Mouse (Mus musculus): Measurements from ENCODE around the gene Adra2b. TPM values are rescaled to one million over a fixed set of nuclear protein-coding genes. Genes with fewer than 3 reads are reported as not detected.
A peak's percentile ranks its signal among the peaks of the same experiment; 100 is the strongest.

Adra2b gene
- polyA plus RNA-seq, 1 experiment from 2014 or later: 1.3 TPM

DNA sequence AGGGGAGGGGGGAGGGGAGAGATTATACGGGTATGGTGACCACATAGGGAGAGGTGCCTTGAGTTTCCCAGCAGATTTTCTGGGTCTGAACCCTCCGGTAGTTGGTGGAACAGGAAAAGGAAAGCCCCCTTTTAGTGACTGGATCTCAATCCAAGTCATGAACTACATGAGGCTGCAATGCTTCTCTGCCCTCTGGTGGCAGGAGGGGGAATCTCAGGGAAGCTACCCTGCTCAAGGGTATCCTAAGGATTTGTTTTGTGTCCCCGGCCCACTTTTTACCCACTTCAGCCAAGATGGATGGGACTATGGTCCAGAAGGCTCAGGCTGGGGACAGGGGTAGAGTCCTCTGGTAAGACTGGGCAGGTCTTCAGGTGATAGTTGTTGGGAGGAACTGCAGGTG lies 21.8 kb upstream of the Adra2b start:
- Histone ChIP-seq H3K27me3 (peaks cover 38% of the 10 kb centered on the region), H3K9me3 (no peaks in the 10 kb centered on the region), H3K4me2 (no peak overlapping the region), H3K4me3 (replicated peaks) (no peak overlapping the region), H3K36me3 (no peaks in the 10 kb centered on the region), H3K9ac (replicated peaks) (no peak overlapping the region), H3K27ac (no peak overlapping the region), H3K4me1 (replicated peaks) (peaks cover 7% of the 10 kb centered on the region; the same call in 1 of the 2 replicates)
- 24% methylated on average over 3 of the region's 3 CpGs for WGBS
- 0 out of 2 replicates have a peak, but pooled peaks have one; percentile 18 for ATAC-seq (ENCODE audit: insufficient number of reproducible peaks, insufficient read depth, low FRiP score, low TSS enrichment, low read depth)

GRCm38 (mm10) chr2:127346334-127346733 lies 16.7 kb upstream of the Adra2b start:
- Histone ChIP-seq H3K4me2 (no peak overlapping the region), H3K27me3 (peaks cover 13% of the 10 kb centered on the region), H3K4me1 (replicated peaks) (no peaks in the 10 kb centered on the region), H3K9ac (replicated peaks) (no peak overlapping the region), H3K9me3 (no peaks in the 10 kb centered on the region), H3K36me3 (no peaks in the 10 kb centered on the region), H3K4me3 (replicated peaks) (no peak overlapping the region), H3K27ac (no peak overlapping the region)
- no peak for ATAC-seq (ENCODE audit: insufficient number of reproducible peaks, insufficient read depth, low FRiP score, low TSS enrichment, low read depth)
- WGBS: 64% methylated on average over 1 of the region's 1 CpGs

DNA sequence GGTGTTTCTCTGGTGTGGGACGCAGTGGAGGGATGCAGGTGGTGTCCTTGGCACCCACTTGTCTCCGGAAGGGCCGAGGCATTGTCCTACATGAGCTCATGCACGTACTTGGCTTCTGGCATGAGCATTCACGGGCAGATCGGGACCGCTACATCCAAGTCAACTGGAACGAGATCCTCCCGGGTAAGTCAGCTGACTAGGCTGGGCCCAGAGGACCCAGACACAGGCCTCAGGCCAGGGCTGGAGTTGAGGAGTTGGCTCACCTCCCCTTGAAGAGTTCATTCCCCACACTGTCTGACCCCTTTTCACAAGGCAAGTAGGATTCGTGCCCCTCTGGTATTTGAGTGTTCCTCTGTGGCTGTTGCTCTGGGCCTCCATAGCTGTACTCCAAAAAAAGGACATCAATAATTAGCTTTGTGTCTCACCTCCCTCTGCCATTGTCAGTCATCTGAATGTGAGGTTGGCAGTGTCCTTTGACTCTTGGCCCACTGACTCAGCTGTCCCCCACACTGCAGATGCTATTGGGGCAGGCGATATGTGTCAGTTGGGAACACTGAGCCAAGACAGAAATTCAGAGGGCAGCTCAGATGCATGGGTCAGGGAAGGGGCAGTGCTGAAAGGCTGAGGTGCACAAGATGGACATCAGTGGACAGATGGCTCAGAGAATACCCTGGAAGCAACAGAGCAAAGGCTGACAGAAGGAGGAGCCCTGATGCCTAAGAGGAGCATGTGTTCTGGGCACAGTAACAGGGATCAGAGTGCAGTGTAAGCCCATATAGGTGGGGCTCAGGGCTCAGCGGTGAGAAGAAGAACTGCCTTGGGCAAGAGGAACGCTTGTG lies 15.6 kb upstream of the Adra2b start:
- no peaks in the 10 kb centered on the region for H3K9me3 ChIP-seq
- ATAC-seq (ENCODE audit: insufficient number of reproducible peaks, insufficient read depth, low FRiP score, low TSS enrichment, low read depth): no peak
- no peak overlapping the region for H3K4me2 ChIP-seq
- H3K4me1 ChIP-seq (replicated peaks): no peaks in the 10 kb centered on the region
- no peak overlapping the region for H3K27ac ChIP-seq
- 79% methylated on average over 13 of the region's 13 CpGs for WGBS
- no peaks in the 10 kb centered on the region for H3K36me3 ChIP-seq
- H3K9ac ChIP-seq (replicated peaks): no peak overlapping the region
- peaks cover 13% of the 10 kb centered on the region for H3K27me3 ChIP-seq
- no peak overlapping the region for H3K4me3 ChIP-seq (replicated peaks)

GRCm38 (mm10) chr2:127353881-127354280 lies 9.1 kb upstream of the Adra2b start:
- no peak overlapping the region for H3K9ac ChIP-seq (replicated peaks)
- no peaks in the 10 kb centered on the region for H3K4me1 ChIP-seq (replicated peaks)
- H3K4me2 ChIP-seq: no peak overlapping the region
- H3K9me3 ChIP-seq: no peaks in the 10 kb centered on the region
- H3K4me3 ChIP-seq (replicated peaks): no peak overlapping the region
- H3K27me3 ChIP-seq: peaks cover 40% of the 10 kb centered on the region
- ATAC-seq (ENCODE audit: insufficient number of reproducible peaks, insufficient read depth, low FRiP score, low TSS enrichment, low read depth): no peak
- 84% methylated on average over 4 of the region's 4 CpGs for WGBS
- H3K36me3 ChIP-seq: no peaks in the 10 kb centered on the region
- H3K27ac ChIP-seq: no peak overlapping the region

GRCm38 (mm10) chr2:127363282-127363652 lies 259 bp downstream of the Adra2b start:
- H3K4me3 ChIP-seq (replicated peaks): peak overlapping the region; percentile 46
- H3K4me1 ChIP-seq (replicated peaks): peaks cover 12% of the 10 kb centered on the region
- under 1% methylated on average over 28 of the region's 28 CpGs for WGBS
- ATAC-seq (ENCODE audit: insufficient number of reproducible peaks, insufficient read depth, low FRiP score, low TSS enrichment, low read depth): 0 out of 2 replicates have a peak, but pooled peaks have one; percentile 21
- H3K36me3 ChIP-seq: no peaks in the 10 kb centered on the region
- peaks cover 93% of the 10 kb centered on the region for H3K27me3 ChIP-seq
- peak overlapping the region; percentile 77 for H3K4me2 ChIP-seq
- no peak overlapping the region for H3K27ac ChIP-seq
- H3K9me3 ChIP-seq: no peaks in the 10 kb centered on the region
- peak overlapping the region; percentile 44; the same call in 1 of the 2 replicates for H3K9ac ChIP-seq (replicated peaks)

GRCm38 (mm10) chr2:127363696-127364095 lies 688 bp downstream of the Adra2b start:
- peaks cover 12% of the 10 kb centered on the region for H3K4me1 ChIP-seq (replicated peaks)
- ATAC-seq (ENCODE audit: insufficient number of reproducible peaks, insufficient read depth, low FRiP score, low TSS enrichment, low read depth): no peak
- H3K27ac ChIP-seq: no peak overlapping the region
- H3K36me3 ChIP-seq: no peaks in the 10 kb centered on the region
- WGBS: 4% methylated on average over 20 of the region's 20 CpGs
- H3K9ac ChIP-seq (replicated peaks): no peak overlapping the region; the same call in 1 of the 2 replicates
- H3K9me3 ChIP-seq: no peaks in the 10 kb centered on the region
- peak overlapping the region; percentile 46 for H3K4me3 ChIP-seq (replicated peaks)
- peaks cover 89% of the 10 kb centered on the region for H3K27me3 ChIP-seq
- H3K4me2 ChIP-seq: peak overlapping the region; percentile 77

- H3K36me3 ChIP-seq: no peaks in the 10 kb centered on the region
- WGBS: 13% methylated on average over 8 of the region's 8 CpGs
- H3K27ac ChIP-seq: no peak overlapping the region
- H3K9ac ChIP-seq (replicated peaks): no peak overlapping the region
- peaks cover 85% of the 10 kb centered on the region for H3K27me3 ChIP-seq
- H3K4me3 ChIP-seq (replicated peaks): peak overlapping the region; percentile 46; the same call in 1 of the 2 replicates
- H3K4me2 ChIP-seq: peak overlapping the region; percentile 77; the same call in 1 of the 2 replicates
- ATAC-seq (ENCODE audit: insufficient number of reproducible peaks, insufficient read depth, low FRiP score, low TSS enrichment, low read depth): no peak
- H3K9me3 ChIP-seq: no peaks in the 10 kb centered on the region
- H3K4me1 ChIP-seq (replicated peaks): peaks cover 12% of the 10 kb centered on the region
Measured at GRCm38 (mm10) chr2:127364452-127364851, 1.4 kb downstream of the Adra2b start.

GRCm38 (mm10) chr2:127367126-127367820 lies 4.3 kb downstream of the Adra2b start:
- H3K27me3 ChIP-seq: peaks cover 59% of the 10 kb centered on the region

DNA sequence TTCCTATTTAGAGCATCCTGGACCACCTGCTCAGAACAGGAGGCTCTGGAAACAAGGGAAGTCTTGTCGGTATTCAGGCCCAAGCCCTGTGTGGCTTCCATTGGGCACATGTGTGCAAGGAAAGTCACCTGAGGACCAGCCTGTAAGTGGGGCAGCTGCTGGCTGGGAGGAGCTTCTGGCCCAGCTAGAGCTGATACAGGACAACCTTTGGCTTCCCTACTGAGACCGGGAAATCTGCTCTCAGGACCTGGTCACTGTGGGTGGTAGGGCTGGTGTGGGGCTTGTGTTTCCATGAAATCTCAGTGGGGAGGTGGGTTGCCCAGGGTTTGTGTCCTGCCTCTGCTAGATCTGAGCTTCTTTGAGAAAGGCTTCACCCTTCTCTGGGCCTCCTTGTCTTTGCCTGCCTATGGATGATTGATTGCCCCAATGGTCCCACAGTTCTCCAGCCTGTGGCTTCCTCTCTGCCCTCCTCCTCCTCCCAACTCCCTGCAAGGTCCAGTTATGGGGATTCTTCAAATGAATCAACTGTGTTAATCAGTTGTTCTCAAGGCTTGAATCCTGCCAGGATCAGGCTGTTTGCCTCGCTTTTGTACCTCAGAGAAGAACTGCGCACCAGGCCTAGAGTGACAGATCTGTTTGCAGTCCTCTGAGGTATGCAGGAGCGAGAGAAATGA lies 6.8 kb downstream of the Adra2b start:
- WGBS: 62% methylated on average over 5 of the region's 5 CpGs
- no peak overlapping the region for H3K4me3 ChIP-seq (replicated peaks)
- H3K4me1 ChIP-seq (replicated peaks): no peaks in the 10 kb centered on the region
- H3K9ac ChIP-seq (replicated peaks): no peak overlapping the region
- H3K27me3 ChIP-seq: peaks cover 33% of the 10 kb centered on the region
- no peaks in the 10 kb centered on the region for H3K9me3 ChIP-seq
- no peak overlapping the region for H3K27ac ChIP-seq
- no peak overlapping the region for H3K4me2 ChIP-seq
- ATAC-seq (ENCODE audit: insufficient number of reproducible peaks, insufficient read depth, low FRiP score, low TSS enrichment, low read depth): no peak
- no peaks in the 10 kb centered on the region for H3K36me3 ChIP-seq

More at GRCm38 (mm10) chr2:127367126-127367820, 4.3 kb downstream of the Adra2b start:
- Histone ChIP-seq H3K4me1 (replicated peaks) (peaks cover 12% of the 10 kb centered on the region), H3K4me3 (replicated peaks) (no peak overlapping the region), H3K36me3 (no peaks in the 10 kb centered on the region), H3K4me2 (no peak overlapping the region), H3K9me3 (no peaks in the 10 kb centered on the region), H3K9ac (replicated peaks) (no peak overlapping the region), H3K27ac (no peak overlapping the region)
- no peak for ATAC-seq (ENCODE audit: insufficient number of reproducible peaks, insufficient read depth, low FRiP score, low TSS enrichment, low read depth)
- 56% methylated on average over 10 of the region's 10 CpGs for WGBS

DNA sequence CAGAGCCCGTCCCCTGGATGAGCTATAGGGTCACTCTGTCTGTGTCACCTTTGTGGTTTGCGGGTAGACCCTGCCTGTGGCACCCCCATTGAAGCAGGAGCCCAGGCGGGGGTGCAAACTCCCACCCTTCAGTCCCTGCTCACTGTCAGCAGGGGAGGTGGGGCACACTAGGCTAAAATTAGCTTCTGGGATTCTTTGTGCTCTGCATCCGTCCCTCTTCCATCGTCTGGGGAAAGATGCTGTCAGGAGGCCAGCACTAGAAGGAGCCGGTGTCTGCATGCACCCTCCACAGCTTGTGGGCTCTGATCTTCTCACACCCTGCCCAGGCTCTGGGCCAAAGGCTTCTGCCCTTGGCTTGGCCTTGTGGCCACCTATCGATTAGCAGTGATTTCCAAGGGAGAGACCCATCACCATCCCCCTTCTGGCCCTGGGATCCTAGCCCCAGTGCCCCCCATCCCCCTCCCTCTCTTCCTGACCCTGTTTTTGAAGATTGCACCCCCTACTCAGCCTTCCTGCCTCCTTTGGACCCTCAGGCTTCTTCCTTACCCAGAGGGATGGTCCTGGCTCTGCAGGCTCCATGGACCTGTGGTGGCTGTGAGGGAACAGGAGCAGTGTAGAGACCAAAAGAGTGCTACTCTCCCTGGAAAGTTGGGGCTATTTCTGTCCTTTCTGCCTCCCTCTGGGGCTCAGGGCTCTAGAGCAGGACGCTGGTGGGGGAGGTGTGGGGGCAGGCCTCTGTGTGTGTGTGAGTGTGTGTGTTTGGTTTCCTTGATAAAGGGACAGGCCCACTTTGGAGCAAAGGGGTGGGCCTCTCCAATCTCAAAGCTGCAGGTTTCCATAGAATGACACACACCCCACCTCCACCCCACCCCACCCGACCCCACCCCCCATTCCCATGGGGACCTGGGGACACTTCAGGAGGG lies 7.8 kb downstream of the Adra2b start:
- Histone ChIP-seq H3K36me3 (no peaks in the 10 kb centered on the region), H3K4me1 (replicated peaks) (no peaks in the 10 kb centered on the region), H3K27ac (0 out of 2 replicates have a peak overlapping the region, but pooled peaks have one; percentile 17), H3K4me2 (no peak overlapping the region), H3K4me3 (replicated peaks) (no peak overlapping the region), H3K27me3 (peaks cover 23% of the 10 kb centered on the region), H3K9ac (replicated peaks) (no peak overlapping the region), H3K9me3 (no peaks in the 10 kb centered on the region)
- no peak for ATAC-seq (ENCODE audit: insufficient number of reproducible peaks, insufficient read depth, low FRiP score, low TSS enrichment, low read depth)
- 44% methylated on average over 9 of the region's 9 CpGs for WGBS
